8 mouse cellular contexts compared by ENCODE assay signal in genomic region chr19:38123921-38124320, GRCm38 (mm10). TPM values are rescaled to one million over a fixed set of nuclear protein-coding genes. Genes with fewer than 3 reads are reported as not detected.
A peak's percentile ranks its signal among the peaks of the same experiment; 100 is the strongest.
DNase-seq lines count a peak whose midpoint lies in the region; ATAC-seq and TF ChIP-seq lines count a peak whose summit lies in the region.

No protein-coding gene starts in this region.

- peak; percentile 85 for DNase-seq in heart, adult 11 months
- no peak for DNase-seq in heart, adult 2 months
- peak; percentile 5 for DNase-seq in ES-CJ7 (ENCODE audit: low read depth, low spot score)
- no peak for DNase-seq in hindbrain, embryonic 10.5 days (ENCODE audit: low spot score)
- no peak for DNase-seq in liver, postnatal 0 days
- no peak for DNase-seq in thymus, postnatal 0 days (ENCODE audit: low spot score)
- DNase-seq in spleen, postnatal 4 days (ENCODE audit: low spot score in 2 of 2), result no peak
- no peak for DNase-seq in thymus, postnatal 10 days (ENCODE audit: low spot score in 2 of 2)

- H3K36me3 ChIP-seq in heart, adult 2 months (ENCODE audit: control insufficient read depth, insufficient read depth, low read length), result no peaks in the 10 kb centered on the region
- no peaks in the 10 kb centered on the region for H3K36me3 ChIP-seq in hindbrain, embryonic 10.5 days
- no peaks in the 10 kb centered on the region for H3K36me3 ChIP-seq in liver, postnatal 0 days (replicated peaks; ENCODE audit: insufficient read depth, low read length)

- no peak for TF ChIP-seq CTCF in heart, adult 2 months (IDR thresholded peaks at IDR 0.05)
- no peak for TF ChIP-seq CTCF in liver, postnatal 0 days (IDR thresholded peaks at IDR 0.05; ENCODE audit: low read depth)

- H3K4me2 ChIP-seq in liver, postnatal 0 days (ENCODE audit: low read depth, low read length), result peak overlapping the region; percentile 69

- no peak for ATAC-seq in liver, postnatal 0 days

- TF ChIP-seq EP300 in heart, adult 2 months (IDR thresholded peaks at IDR 0.05; ENCODE audit: insufficient read depth, low read depth, low read length), result no peak
- TF ChIP-seq EP300 in liver, postnatal 0 days (IDR thresholded peaks at IDR 0.05; ENCODE audit: low read depth), result no peak

- intact Hi-C loops in heart, adult 2 months (cut with DNase I), result no loop called here

- no peaks in the 10 kb centered on the region for H3K79me2 ChIP-seq in heart, adult 2 months (replicated peaks; ENCODE audit: control insufficient read depth, insufficient read depth, low read length)

- WGBS in heart, adult 2 months, result 23% methylated on average over 9 of the region's 9 CpGs
- 28% methylated on average over 9 of the region's 9 CpGs for WGBS in hindbrain, embryonic 10.5 days
- 15% methylated on average over 9 of the region's 9 CpGs for WGBS in liver, postnatal 0 days (ENCODE audit: insufficient replicate concordance)

- H3K9me3 ChIP-seq in hindbrain, embryonic 10.5 days, result no peaks in the 10 kb centered on the region
- H3K9me3 ChIP-seq in liver, postnatal 0 days (ENCODE audit: low read length), result no peaks in the 10 kb centered on the region

- H3K9ac ChIP-seq in heart, adult 2 months (ENCODE audit: low read depth, low read length), result no peak overlapping the region
- peak overlapping the region; percentile 71 for H3K9ac ChIP-seq in liver, postnatal 0 days (replicated peaks)

- H3K27ac ChIP-seq in heart, adult 2 months, result no peak overlapping the region
- peak overlapping the region; percentile 84; the same call in 1 of the 2 replicates for H3K27ac ChIP-seq in hindbrain, embryonic 10.5 days
- H3K27ac ChIP-seq in liver, postnatal 0 days (ENCODE audit: low read depth), result peak overlapping the region; percentile 100

- H3K4me1 ChIP-seq in heart, adult 2 months (ENCODE audit: control insufficient read depth, insufficient read depth, low read length), result no peaks in the 10 kb centered on the region
- H3K4me1 ChIP-seq in hindbrain, embryonic 10.5 days (replicated peaks), result peaks cover 12% of the 10 kb centered on the region
- peaks cover 3% of the 10 kb centered on the region; the same call in 1 of the 2 replicates for H3K4me1 ChIP-seq in liver, postnatal 0 days (ENCODE audit: insufficient read depth)

- no peak overlapping the region for H3K4me3 ChIP-seq in heart, adult 2 months
- peak overlapping the region; percentile 72 for H3K4me3 ChIP-seq in hindbrain, embryonic 10.5 days
- H3K4me3 ChIP-seq in liver, postnatal 0 days (ENCODE audit: low read depth, low read length), result peak overlapping the region; percentile 46

- peaks cover 1% of the 10 kb centered on the region; the same call in 1 of the 2 replicates for H3K27me3 ChIP-seq in heart, adult 2 months (ENCODE audit: control insufficient read depth, insufficient read depth, low read length)
- H3K27me3 ChIP-seq in hindbrain, embryonic 10.5 days (ENCODE audit: insufficient read depth, poor library complexity, severe bottlenecking), result peaks cover 50% of the 10 kb centered on the region
- peaks cover 10% of the 10 kb centered on the region; the same call in 1 of the 2 replicates for H3K27me3 ChIP-seq in liver, postnatal 0 days (ENCODE audit: insufficient read depth, low read length)

- no peak for TF ChIP-seq POLR2A in heart, adult 2 months (IDR thresholded peaks at IDR 0.05; ENCODE audit: insufficient read depth, low read depth, low read length)

RNA-seq across cellular contexts. Expression of gene Rbp4, which starts 1.2 kb away (rescaled TPM):
- total RNA-seq in heart, adult 2 months (2021), result 1 to 10 TPM; 2.4 to 2.8 TPM
- 9.5 and 17.0 TPM in 2 replicates for polyA plus RNA-seq in heart, adult 2 months (2012; rRNA removed)
- polyA plus RNA-seq in hindbrain, embryonic 10.5 days (2016; fragmentation: Nextera tagmentation; extraction: Ambion mirVana), result 2.2 and 2.3 TPM in 2 replicates
- polyA plus RNA-seq in liver, postnatal 0 days (2015; fragmentation: Nextera tagmentation; extraction: Ambion mirVana), result 7,568 and 8,084 TPM in 2 replicates
- polyA plus RNA-seq in thymus, postnatal 0 days (2015; fragmentation: Nextera tagmentation; extraction: Ambion mirVana), result 1.0 and 1.1 TPM in 2 replicates

RNA-seq across cellular contexts. Expression of gene Pde6c, which starts 8.7 kb away (rescaled TPM):
- total RNA-seq in heart, adult 2 months (2021), result not detected
- not detected in 2 replicates for polyA plus RNA-seq in heart, adult 2 months (2012; rRNA removed)
- polyA plus RNA-seq in hindbrain, embryonic 10.5 days (2016; fragmentation: Nextera tagmentation; extraction: Ambion mirVana), result not detected in 2 replicates
- polyA plus RNA-seq in liver, postnatal 0 days (2015; fragmentation: Nextera tagmentation; extraction: Ambion mirVana), result 24.7 and 28.2 TPM in 2 replicates
- not detected in 2 replicates for polyA plus RNA-seq in thymus, postnatal 0 days (2015; fragmentation: Nextera tagmentation; extraction: Ambion mirVana)

RNA-seq across cellular contexts. Expression of gene Ffar4, which starts 27.1 kb away (rescaled TPM):
- total RNA-seq in heart, adult 2 months (2021), result under 1 TPM in 1 of 2 experiments, not detected in 1; 0.20 TPM
- 0.35 and 2.3 TPM in 2 replicates for polyA plus RNA-seq in heart, adult 2 months (2012; rRNA removed)
- 0.14 and 0.19 TPM in 2 replicates for polyA plus RNA-seq in hindbrain, embryonic 10.5 days (2016; fragmentation: Nextera tagmentation; extraction: Ambion mirVana)
- polyA plus RNA-seq in liver, postnatal 0 days (2015; fragmentation: Nextera tagmentation; extraction: Ambion mirVana), result 4.3 and 8.8 TPM in 2 replicates
- 1.2 and 1.4 TPM in 2 replicates for polyA plus RNA-seq in thymus, postnatal 0 days (2015; fragmentation: Nextera tagmentation; extraction: Ambion mirVana)

Comparison
In these comparisons a context has a peak if more than half of its experiments do, and no peak if none do; other contexts are left out.
1. DNase-seq: peak in heart, adult 11 months (single experiment) and ES-CJ7 (single experiment); none in heart, adult 2 months (0 of 2), hindbrain, embryonic 10.5 days (single experiment), liver, postnatal 0 days (single experiment), thymus, postnatal 0 days (single experiment), spleen, postnatal 4 days (0 of 2) and thymus, postnatal 10 days (0 of 2).
2. RNA of gene Rbp4, which starts 1.2 kb away (polyA plus RNA-seq): 7,568 to 8,084 TPM in liver, postnatal 0 days; 9.5 to 17.0 TPM in heart, adult 2 months, 2.2 to 2.3 TPM in hindbrain, embryonic 10.5 days and 1.0 to 1.1 TPM in thymus, postnatal 0 days; every median in the first group is over 100 times any median in the second.
3. RNA of gene Pde6c, which starts 8.7 kb away (polyA plus RNA-seq): 24.7 to 28.2 TPM in liver, postnatal 0 days; not detected in heart, adult 2 months, not detected in hindbrain, embryonic 10.5 days and not detected in thymus, postnatal 0 days; every median in the first group is over 10 times any median in the second.